Mouse (Mus musculus): ENCODE results near the gene Sstr3. TPM values are rescaled to one million over a fixed set of nuclear protein-coding genes. Genes with fewer than 3 reads are reported as not detected.
A peak's percentile ranks its signal among the peaks of the same experiment; 100 is the strongest.

Sstr3 gene
- not detected in 2 replicates for polyA plus RNA-seq (2015; fragmentation: Nextera tagmentation; extraction: Ambion mirVana)

DNA sequence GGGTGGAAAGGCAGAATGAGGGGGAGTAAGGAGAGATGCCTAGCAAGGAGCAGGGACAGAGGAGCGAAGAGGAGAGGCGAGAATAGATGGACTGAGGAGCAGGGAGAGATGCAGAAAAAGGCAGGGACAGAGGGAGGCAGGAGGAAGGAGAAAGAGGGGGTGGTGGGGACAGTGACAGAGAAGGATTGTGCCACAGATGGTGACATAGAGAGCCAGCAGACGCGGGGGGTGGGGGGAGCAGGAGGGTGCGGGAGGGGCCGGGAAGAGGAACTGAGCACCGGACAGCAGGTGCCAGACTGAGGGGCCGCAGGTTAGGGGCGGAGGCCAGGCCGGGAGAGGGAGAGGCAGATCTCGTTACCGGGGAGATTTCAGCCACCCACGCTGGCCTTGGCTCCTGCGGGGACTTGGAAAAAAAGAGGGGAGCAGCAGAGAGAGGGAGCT, at the start of gene Sstr3:
TSS of gene Sstr3 (minus strand) at position 125 of the 441 bp plus-strand sequence.
- H3K4me3 ChIP-seq = no peak within 1 kb of the TSS
- H3K4me1 ChIP-seq = peaks cover 30% of the 10 kb centered on the region
- WGBS = 8% methylated on average over 13 of the region's 14 CpGs
- peak within 1 kb of the TSS; percentile 50 for H3K9ac ChIP-seq
- no peaks in the 10 kb centered on the region for H3K36me3 ChIP-seq
- no peak; the same call in 1 of the 2 replicates for ATAC-seq (ENCODE audit: low FRiP score, low read depth)
- H3K27me3 ChIP-seq = peaks cover 44% of the 10 kb centered on the region
- no peaks in the 10 kb centered on the region for H3K9me3 ChIP-seq
- peak within 1 kb of the TSS; percentile 14; the same call in 1 of the 2 replicates for H3K4me2 ChIP-seq (replicated peaks)
- H3K27ac ChIP-seq = no peak within 1 kb of the TSS

DNA sequence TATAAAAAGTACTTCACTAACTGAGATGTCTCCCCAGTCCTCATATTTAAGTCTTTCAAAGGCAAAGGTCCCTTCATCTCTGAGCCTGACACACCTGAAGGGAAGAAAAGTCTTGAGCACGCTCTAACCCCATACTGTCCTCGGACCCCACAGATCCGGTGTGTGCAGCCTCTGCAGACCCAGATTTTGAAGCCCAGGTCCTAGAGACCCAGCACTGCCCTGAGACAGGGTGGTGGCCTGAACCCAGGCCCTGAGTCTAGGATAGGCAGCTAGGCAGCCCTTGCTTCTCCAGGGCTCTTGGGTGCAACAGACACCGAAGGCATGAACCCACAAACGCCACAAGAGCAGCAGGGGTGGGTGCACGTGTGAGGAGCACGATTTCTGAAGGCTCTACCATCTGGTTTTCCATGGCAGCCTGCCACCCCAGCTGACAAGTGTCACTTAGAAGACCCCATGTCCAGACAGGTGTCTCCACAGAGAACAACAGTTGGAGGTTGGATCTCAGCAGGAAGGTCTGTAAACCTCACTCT, 49.5 kb upstream of the Sstr3 start:
- H3K27ac ChIP-seq = no peak overlapping the region
- H3K4me3 ChIP-seq = no peak overlapping the region
- H3K27me3 ChIP-seq = no peaks in the 10 kb centered on the region
- 0 out of 2 replicates have a peak, but pooled peaks cover 7% of the 10 kb centered on the region for H3K4me1 ChIP-seq
- no peak overlapping the region for H3K4me2 ChIP-seq (replicated peaks)
- no peak overlapping the region for H3K9ac ChIP-seq
- H3K9me3 ChIP-seq = no peaks in the 10 kb centered on the region
- 84% methylated on average over 7 of the region's 7 CpGs for WGBS
- H3K36me3 ChIP-seq = no peaks in the 10 kb centered on the region
- ATAC-seq (ENCODE audit: low FRiP score, low read depth) = no peak

DNA sequence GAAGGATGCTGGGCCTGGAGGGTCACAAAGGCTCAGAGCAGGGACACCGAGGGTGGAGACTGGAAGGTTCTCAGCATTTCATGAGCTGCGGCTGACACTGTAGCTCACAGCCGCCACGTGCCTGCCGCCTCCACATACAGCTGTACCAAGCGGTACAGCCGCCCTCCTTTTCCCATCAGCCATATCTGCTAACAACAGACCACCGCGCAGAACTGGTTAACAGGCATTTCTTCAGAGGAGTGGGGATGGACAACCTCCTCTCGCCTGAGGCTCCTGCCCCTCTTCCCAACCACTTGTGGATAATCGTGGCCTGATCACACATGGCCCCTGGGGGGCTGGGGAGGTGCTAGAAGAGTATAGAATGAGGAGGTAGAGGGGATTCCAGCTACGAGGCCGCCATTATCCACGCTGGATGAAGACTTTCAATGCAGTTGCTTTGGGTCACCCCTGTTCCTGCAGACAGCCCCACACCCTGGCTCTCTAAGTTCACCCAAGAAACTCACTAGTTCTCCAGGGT, 48.0 kb upstream of the Sstr3 start:
- Histone ChIP-seq H3K36me3 (no peaks in the 10 kb centered on the region), H3K4me3 (no peak overlapping the region), H3K27me3 (no peaks in the 10 kb centered on the region), H3K4me2 (replicated peaks) (no peak overlapping the region), H3K9me3 (no peaks in the 10 kb centered on the region), H3K27ac (no peak overlapping the region), H3K9ac (no peak overlapping the region), H3K4me1 (0 out of 2 replicates have a peak, but pooled peaks cover 7% of the 10 kb centered on the region)
- ATAC-seq (ENCODE audit: low FRiP score, low read depth) = no peak
- 70% methylated on average over 14 of the region's 14 CpGs for WGBS

DNA sequence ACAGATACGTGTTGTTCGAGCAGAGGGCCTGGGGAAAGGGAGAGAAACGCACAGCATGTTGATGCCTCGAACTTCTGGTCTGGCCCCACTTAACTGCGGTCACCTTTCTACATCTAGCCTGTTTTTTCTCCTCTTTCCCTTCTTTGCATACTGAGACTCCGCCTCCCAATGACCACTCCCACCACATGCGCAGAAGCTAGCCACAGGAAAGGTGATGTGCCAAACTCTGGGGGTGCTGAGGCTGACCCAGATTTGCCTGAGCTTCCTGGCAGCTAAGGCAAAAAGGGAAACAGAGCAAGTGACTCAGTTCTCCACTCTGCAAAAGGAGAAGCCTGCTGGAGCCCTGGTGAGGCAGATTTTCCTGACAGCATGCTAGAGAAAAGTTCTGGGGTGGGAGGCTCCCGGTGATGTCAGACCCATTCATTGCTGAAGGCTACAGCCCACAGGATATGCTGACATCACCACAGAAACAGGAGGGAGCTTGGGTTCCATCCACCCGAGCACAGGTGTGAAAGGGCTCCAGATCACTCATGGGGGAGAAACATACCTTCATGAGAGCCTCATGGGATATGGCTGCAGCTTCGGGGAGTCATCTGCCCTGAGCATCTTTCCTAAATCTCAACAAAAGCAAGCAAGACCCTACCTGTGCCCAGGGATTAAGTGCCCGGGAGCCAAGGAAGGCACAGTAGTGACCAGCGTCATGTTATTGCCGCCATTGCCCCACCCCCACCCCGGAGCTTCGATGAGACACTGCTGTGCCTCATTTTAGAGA, 47.4 kb upstream of the Sstr3 start:
- no peaks in the 10 kb centered on the region for H3K9me3 ChIP-seq
- ATAC-seq (ENCODE audit: low FRiP score, low read depth) = no peak
- no peaks in the 10 kb centered on the region for H3K27me3 ChIP-seq
- H3K36me3 ChIP-seq = no peaks in the 10 kb centered on the region
- no peak overlapping the region for H3K9ac ChIP-seq
- no peak overlapping the region for H3K4me2 ChIP-seq (replicated peaks)
- 0 out of 2 replicates have a peak, but pooled peaks cover 7% of the 10 kb centered on the region for H3K4me1 ChIP-seq
- H3K4me3 ChIP-seq = no peak overlapping the region
- no peak overlapping the region for H3K27ac ChIP-seq
- WGBS = 54% methylated on average over 15 of the region's 15 CpGs

DNA sequence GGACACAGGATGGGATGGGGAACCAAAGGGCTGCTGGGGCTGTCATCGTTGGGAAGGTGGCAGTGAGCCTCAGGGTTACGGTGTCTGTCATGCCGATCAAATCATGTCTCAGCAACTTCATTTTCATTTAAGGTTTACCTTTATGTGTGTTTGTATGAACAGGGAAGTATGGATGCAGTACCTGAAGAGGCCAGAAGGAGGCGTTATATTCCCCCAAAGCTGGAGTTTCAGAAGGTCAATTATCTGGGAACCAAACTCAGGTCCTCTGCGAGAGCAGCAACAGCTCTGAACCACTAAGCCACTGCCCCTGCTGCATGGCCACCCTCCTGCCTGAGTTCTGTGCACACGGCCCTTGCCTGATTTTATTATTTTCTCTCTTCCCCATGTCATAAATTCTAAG, 46.3 kb upstream of the Sstr3 start:
- no peaks in the 10 kb centered on the region for H3K27me3 ChIP-seq
- H3K4me1 ChIP-seq = 0 out of 2 replicates have a peak, but pooled peaks cover 7% of the 10 kb centered on the region
- 71% methylated on average over 6 of the region's 6 CpGs for WGBS
- H3K4me3 ChIP-seq = no peak overlapping the region
- no peak for ATAC-seq (ENCODE audit: low FRiP score, low read depth)
- no peaks in the 10 kb centered on the region for H3K9me3 ChIP-seq
- no peaks in the 10 kb centered on the region for H3K36me3 ChIP-seq
- no peak overlapping the region for H3K27ac ChIP-seq
- H3K9ac ChIP-seq = no peak overlapping the region
- H3K4me2 ChIP-seq (replicated peaks) = no peak overlapping the region

DNA sequence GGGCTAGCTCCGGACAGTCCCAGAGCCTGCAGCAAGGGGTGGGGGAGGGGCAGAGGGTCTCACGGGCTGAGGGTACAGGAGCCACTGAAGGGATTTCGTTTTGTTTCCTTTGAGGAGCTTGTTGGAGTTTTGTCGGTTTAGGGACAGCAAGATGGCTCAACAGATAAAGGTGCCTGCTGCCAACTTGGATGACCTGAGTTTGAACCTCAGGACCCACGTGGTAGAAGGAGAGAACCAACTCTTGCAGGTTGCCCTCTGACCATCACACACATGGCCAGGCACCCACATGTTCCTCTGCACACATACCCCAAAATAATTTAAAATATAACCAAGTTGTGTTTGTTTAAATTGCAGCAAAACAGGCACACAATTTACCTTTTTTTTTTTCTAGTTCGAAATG, 45.5 kb upstream of the Sstr3 start:
- 78% methylated on average over 6 of the region's 6 CpGs for WGBS
- ATAC-seq (ENCODE audit: low FRiP score, low read depth) = no peak

DNA sequence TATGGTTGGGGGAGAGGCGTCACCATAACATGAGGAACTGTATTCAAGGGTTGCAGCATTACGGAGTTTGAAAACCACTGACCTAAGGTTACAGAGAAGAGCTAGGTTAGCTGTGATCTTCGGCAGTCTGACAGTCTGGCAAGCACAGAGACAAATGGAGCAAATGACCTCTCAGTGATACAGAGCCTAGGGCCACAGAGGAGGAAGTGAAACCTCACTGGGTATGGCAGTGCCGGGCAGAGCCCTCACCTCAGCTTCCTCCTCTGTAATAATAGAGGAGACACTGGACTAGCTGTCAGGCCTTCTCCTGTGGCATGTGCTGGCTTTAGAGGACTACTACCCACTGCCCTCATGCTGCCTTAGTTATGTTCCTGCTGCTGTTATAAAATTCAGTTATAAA, 44.4 kb upstream of the Sstr3 start:
- H3K4me3 ChIP-seq = no peak overlapping the region
- H3K4me2 ChIP-seq (replicated peaks) = no peak overlapping the region
- H3K27me3 ChIP-seq = no peaks in the 10 kb centered on the region
- no peaks in the 10 kb centered on the region for H3K36me3 ChIP-seq
- H3K9ac ChIP-seq = no peak overlapping the region
- no peak for ATAC-seq (ENCODE audit: low FRiP score, low read depth)
- 0 out of 2 replicates have a peak, but pooled peaks cover 7% of the 10 kb centered on the region for H3K4me1 ChIP-seq
- no peak overlapping the region for H3K27ac ChIP-seq
- peaks cover 2% of the 10 kb centered on the region; the same call in 1 of the 2 replicates for H3K9me3 ChIP-seq
- WGBS = 79% methylated on average over 4 of the region's 4 CpGs

More for the DNA sequence above, 45.5 kb upstream of the Sstr3 start:
- H3K4me3 ChIP-seq = no peak overlapping the region
- no peak overlapping the region for H3K4me2 ChIP-seq (replicated peaks)
- 0 out of 2 replicates have a peak, but pooled peaks cover 7% of the 10 kb centered on the region for H3K4me1 ChIP-seq
- H3K9me3 ChIP-seq = peaks cover 2% of the 10 kb centered on the region; the same call in 1 of the 2 replicates
- no peaks in the 10 kb centered on the region for H3K36me3 ChIP-seq
- H3K27me3 ChIP-seq = no peaks in the 10 kb centered on the region
- no peak overlapping the region for H3K27ac ChIP-seq
- H3K9ac ChIP-seq = no peak overlapping the region

DNA sequence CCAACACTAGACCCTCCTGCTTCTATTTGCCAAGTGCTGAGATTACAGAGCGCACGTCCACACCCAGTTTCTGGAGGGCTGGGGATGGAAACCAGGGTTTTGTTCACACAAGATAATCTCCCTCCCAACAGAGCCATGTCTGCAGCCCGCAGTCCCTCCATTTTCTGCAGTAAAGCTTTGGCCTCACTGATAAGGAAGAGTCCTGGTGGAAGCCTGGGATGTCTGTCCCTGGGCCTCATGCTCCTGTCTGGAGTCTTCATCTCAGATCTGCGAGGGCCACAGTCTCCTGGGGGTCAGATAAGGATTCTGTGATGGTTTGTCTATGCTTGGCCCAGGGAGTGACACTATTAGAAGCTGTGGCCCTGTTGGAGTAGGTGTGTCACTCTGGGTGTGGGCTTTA, 43.6 kb upstream of the Sstr3 start:
- WGBS = 84% methylated on average over 4 of the region's 4 CpGs

DNA sequence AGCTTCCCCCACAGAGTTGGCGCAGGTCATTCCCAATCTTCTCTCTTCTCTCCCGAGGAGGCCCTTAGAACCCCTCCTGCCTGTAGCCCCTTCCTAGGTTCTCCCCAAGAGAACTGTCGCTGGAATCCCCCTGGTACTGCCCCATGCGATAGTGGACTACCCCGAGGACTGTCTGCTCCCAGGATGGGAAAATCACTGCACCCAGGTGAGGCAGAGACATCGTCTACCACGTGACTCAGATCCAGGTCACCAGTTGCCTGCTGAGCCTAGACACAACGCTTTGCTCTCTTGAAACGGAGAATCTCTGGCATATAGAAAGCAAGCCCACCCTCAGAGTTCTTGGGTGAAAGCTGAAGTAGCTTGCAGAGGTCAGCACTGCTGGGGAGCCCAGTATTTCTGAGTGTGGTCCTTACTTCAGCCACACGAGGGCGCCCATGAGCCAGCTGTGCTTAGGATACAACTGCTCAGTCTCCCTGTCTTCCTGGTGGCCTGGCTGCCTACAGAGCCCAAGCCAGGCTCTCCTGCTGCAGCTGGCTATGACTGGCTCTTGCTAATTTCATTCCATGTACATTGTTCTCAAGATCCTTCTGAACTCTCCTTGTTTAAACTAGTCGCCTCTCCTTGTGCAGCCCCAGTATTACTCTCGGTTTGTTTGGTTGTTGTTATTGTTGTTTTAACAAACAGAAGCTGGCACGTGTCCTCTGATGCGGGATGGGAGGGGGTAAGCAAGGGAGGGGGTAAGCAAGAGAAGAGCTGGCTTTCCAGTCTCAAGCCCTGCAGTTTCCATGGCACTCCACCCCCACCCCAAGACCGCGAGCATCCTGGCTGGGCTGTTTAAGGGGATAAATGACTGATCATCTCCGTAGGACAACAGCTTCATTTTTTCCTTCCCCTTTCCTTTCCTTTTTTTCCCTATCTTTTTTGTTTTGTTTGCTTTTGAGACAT, 42.8 kb upstream of the Sstr3 start:
- WGBS = 57% methylated on average over 18 of the region's 18 CpGs
- 0 out of 2 replicates have a peak, but pooled peaks cover 7% of the 10 kb centered on the region for H3K4me1 ChIP-seq
- peak; percentile 46; the same call in 1 of the 2 replicates for ATAC-seq (ENCODE audit: low FRiP score, low read depth)
- no peak overlapping the region for H3K4me3 ChIP-seq
- H3K9ac ChIP-seq = no peak overlapping the region
- H3K27ac ChIP-seq = no peak overlapping the region
- H3K27me3 ChIP-seq = peaks cover 12% of the 10 kb centered on the region
- no peak overlapping the region for H3K4me2 ChIP-seq (replicated peaks)
- peaks cover 2% of the 10 kb centered on the region; the same call in 1 of the 2 replicates for H3K9me3 ChIP-seq
- H3K36me3 ChIP-seq = no peaks in the 10 kb centered on the region

More for the DNA sequence above, 43.6 kb upstream of the Sstr3 start:
- Histone ChIP-seq H3K4me2 (replicated peaks) (no peak overlapping the region), H3K27me3 (peaks cover 7% of the 10 kb centered on the region), H3K9ac (no peak overlapping the region), H3K27ac (no peak overlapping the region), H3K36me3 (no peaks in the 10 kb centered on the region), H3K4me3 (no peak overlapping the region), H3K9me3 (peaks cover 2% of the 10 kb centered on the region; the same call in 1 of the 2 replicates), H3K4me1 (0 out of 2 replicates have a peak, but pooled peaks cover 7% of the 10 kb centered on the region)
- no peak for ATAC-seq (ENCODE audit: low FRiP score, low read depth)

DNA sequence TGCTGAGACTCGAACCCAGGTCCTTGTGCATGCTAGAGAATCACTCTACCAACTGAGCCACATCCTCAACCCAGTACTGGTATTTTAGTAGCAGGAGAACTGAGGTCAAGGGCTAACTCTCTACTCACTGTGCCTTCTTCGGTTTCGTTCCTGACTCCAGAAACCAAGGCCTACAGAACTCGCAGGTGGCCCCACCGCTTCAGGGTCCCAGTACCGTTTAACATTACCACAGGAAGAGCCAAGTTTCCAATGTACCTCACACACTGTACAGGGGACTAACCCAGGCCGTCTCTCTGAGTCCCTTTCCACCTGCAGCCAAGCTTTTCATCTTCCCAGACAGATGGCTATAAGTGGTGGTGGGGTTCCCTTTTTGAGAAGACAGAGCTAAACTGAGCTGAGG, 40.9 kb upstream of the Sstr3 start:
- Histone ChIP-seq H3K9ac (no peak overlapping the region), H3K36me3 (no peaks in the 10 kb centered on the region), H3K27ac (no peak overlapping the region), H3K4me1 (peaks cover 16% of the 10 kb centered on the region), H3K4me2 (replicated peaks) (no peak overlapping the region), H3K4me3 (no peak overlapping the region), H3K9me3 (peaks cover 2% of the 10 kb centered on the region; the same call in 1 of the 2 replicates), H3K27me3 (peaks cover 14% of the 10 kb centered on the region)
- 89% methylated on average over 7 of the region's 7 CpGs for WGBS
- no peak for ATAC-seq (ENCODE audit: low FRiP score, low read depth)

DNA sequence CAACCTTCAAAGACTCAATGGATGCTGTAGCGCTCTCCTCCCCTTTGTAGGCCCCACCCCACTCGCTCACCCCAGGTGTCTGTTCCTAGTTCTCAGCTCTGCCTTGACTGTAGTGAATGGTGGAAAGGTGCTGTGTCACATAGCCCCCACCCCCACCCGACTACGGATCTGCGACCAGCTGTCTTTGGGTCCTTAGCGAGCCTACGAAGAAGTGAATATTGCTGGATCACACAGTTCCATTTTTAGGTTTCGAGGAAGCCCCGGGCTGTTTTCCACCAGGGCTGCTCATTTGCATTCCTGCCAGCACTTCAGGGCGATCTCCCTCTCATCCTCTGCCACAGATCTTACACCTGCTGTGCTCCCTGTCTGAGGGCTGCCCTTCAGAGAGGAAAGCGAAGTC, 38.9 kb upstream of the Sstr3 start:
- 14% methylated on average over 11 of the region's 11 CpGs for WGBS
- Histone ChIP-seq H3K9me3 (peaks cover 2% of the 10 kb centered on the region; the same call in 1 of the 2 replicates), H3K27me3 (peaks cover 24% of the 10 kb centered on the region), H3K27ac (no peak overlapping the region), H3K4me2 (replicated peaks) (no peak overlapping the region), H3K4me3 (no peak overlapping the region), H3K9ac (0 out of 2 replicates have a peak overlapping the region, but pooled peaks have one; percentile 15), H3K4me1 (peaks cover 22% of the 10 kb centered on the region), H3K36me3 (no peaks in the 10 kb centered on the region)
- ATAC-seq (ENCODE audit: low FRiP score, low read depth) = no peak

Measured in limb, embryonic 13.5 days (tissue).